Mouse (Mus musculus) intestine, embryonic 16.5 days (tissue): Measurements from ENCODE around the gene Castor1. TPM values are rescaled to one million over a fixed set of nuclear protein-coding genes. Genes with fewer than 3 reads are reported as not detected.

ENCODE experiments used
- ATAC-seq: fragments of 200-750 bp; cut with Nextera tagmentation; 2 replicates; pipeline ENCODE4 v1.8.0; 2017; ENCODE audit warnings: moderate TSS enrichment, moderate library complexity
- H3K27ac ChIP-seq: fragments of 300-500 bp; sonication (generic); 2 replicates; pipeline ENCODE4 v1.5.1; 2014; ENCODE audit warnings: mild to moderate bottlenecking, low read length
- H3K27me3 ChIP-seq: fragments of 300-500 bp; sonication (generic); replicated peaks from 2 replicates; pipeline ENCODE4 v1.6.1; 2014; ENCODE audit warnings: low read length, control low read depth, mixed read lengths; ENCODE audit not compliant: control insufficient read depth, insufficient read depth
- H3K36me3 ChIP-seq: fragments of 300-500 bp; sonication (generic); 2 replicates; pipeline ENCODE4 v1.6.1; 2014; ENCODE audit warnings: low read length, control low read depth; ENCODE audit not compliant: control insufficient read depth, insufficient read depth
- H3K4me1 ChIP-seq: fragments of 300-500 bp; sonication (generic); 2 replicates; pipeline ENCODE4 v1.6.1; 2014; ENCODE audit warnings: low read length, control low read depth, mixed read lengths; ENCODE audit not compliant: control insufficient read depth, insufficient read depth
- H3K4me2 ChIP-seq: fragments of 300-500 bp; sonication (generic); 2 replicates; pipeline ENCODE4 v1.6.1; 2014; ENCODE audit warnings: low read depth, low read length, control low read depth
- H3K4me3 ChIP-seq: fragments of 300-500 bp; sonication (generic); 2 replicates; pipeline ENCODE4 v1.5.1; 2014; ENCODE audit warnings: mild to moderate bottlenecking, low read length
- H3K9ac ChIP-seq: fragments of 300-500 bp; sonication (generic); 2 replicates; pipeline ENCODE4 v1.6.1; 2014; ENCODE audit warnings: low read depth, low read length
- H3K9me3 ChIP-seq: fragments of 300-500 bp; sonication (generic); 2 replicates; pipeline ENCODE4 v1.6.1; 2016; ENCODE audit warnings: low read length, control low read depth; ENCODE audit not compliant: control insufficient read depth
- WGBS: fragments of 180-500 bp; shearing (Covaris S2); extraction: QIAGEN DNeasy Blood & Tissue Kit; methylation state at CpG from one replicate; pipeline ENCODE4 v1.1.7; 2014; 5-methylcytosine and 5-hydroxymethylcytosine counted together
- polyA plus RNA-seq: library from polyadenylated mRNA; unstranded; fragments of >200 nt; fragmentation: Nextera tagmentation; extraction: Ambion mirVana; gene quantifications from 2 replicates; pipeline ENCODE4 v1.2.1, GENCODE M21; 2015

Castor1 gene
- polyA plus RNA-seq, 1 experiment from 2014 or later, result 5.9 TPM

GRCm38 (mm10) chr11:4189182-4189581 lies 28.8 kb upstream of the Castor1 start:
- Histone ChIP-seq H3K4me2 (no peak overlapping the region), H3K9me3 (no peaks in the 10 kb centered on the region)
- no peak for ATAC-seq

GRCm38 (mm10) chr11:4190677-4191076 lies 27.3 kb upstream of the Castor1 start:
- Histone ChIP-seq H3K4me1 (peaks cover 34% of the 10 kb centered on the region), H3K9me3 (no peaks in the 10 kb centered on the region)
- WGBS, result 88% methylated on average over 3 of the region's 3 CpGs

More at GRCm38 (mm10) chr11:4189182-4189581, 28.8 kb upstream of the Castor1 start:
- Histone ChIP-seq H3K4me3 (no peak overlapping the region), H3K36me3 (no peaks in the 10 kb centered on the region), H3K27ac (no peak overlapping the region), H3K27me3 (no peaks in the 10 kb centered on the region), H3K9ac (no peak overlapping the region), H3K4me1 (peaks cover 34% of the 10 kb centered on the region)
- 78% methylated on average over 6 of the region's 6 CpGs for WGBS

GRCm38 (mm10) chr11:4192757-4193156 lies 25.3 kb upstream of the Castor1 start:
- no peaks in the 10 kb centered on the region for H3K9me3 ChIP-seq
- no peaks in the 10 kb centered on the region for H3K36me3 ChIP-seq
- no peak overlapping the region for H3K27ac ChIP-seq
- H3K4me1 ChIP-seq, result peaks cover 48% of the 10 kb centered on the region
- H3K27me3 ChIP-seq, result no peaks in the 10 kb centered on the region
- no peak overlapping the region for H3K4me3 ChIP-seq
- H3K4me2 ChIP-seq, result no peak overlapping the region
- H3K9ac ChIP-seq, result no peak overlapping the region
- no peak for ATAC-seq
- 78% methylated on average over 3 of the region's 3 CpGs for WGBS

More at GRCm38 (mm10) chr11:4190677-4191076, 27.3 kb upstream of the Castor1 start:
- ATAC-seq, result no peak
- no peak overlapping the region for H3K27ac ChIP-seq
- H3K36me3 ChIP-seq, result no peaks in the 10 kb centered on the region
- no peak overlapping the region for H3K4me3 ChIP-seq
- no peak overlapping the region for H3K9ac ChIP-seq
- H3K27me3 ChIP-seq, result no peaks in the 10 kb centered on the region
- no peak overlapping the region for H3K4me2 ChIP-seq

GRCm38 (mm10) chr11:4193420-4193819 lies 24.6 kb upstream of the Castor1 start:
- no peak overlapping the region for H3K4me2 ChIP-seq
- ATAC-seq, result no peak
- H3K9me3 ChIP-seq, result no peaks in the 10 kb centered on the region
- H3K27ac ChIP-seq, result no peak overlapping the region
- no peaks in the 10 kb centered on the region for H3K27me3 ChIP-seq
- H3K9ac ChIP-seq, result no peak overlapping the region
- peaks cover 42% of the 10 kb centered on the region for H3K4me1 ChIP-seq
- no peak overlapping the region for H3K4me3 ChIP-seq
- H3K36me3 ChIP-seq, result no peaks in the 10 kb centered on the region

GRCm38 (mm10) chr11:4195597-4196031 lies 22.4 kb upstream of the Castor1 start:
- Histone ChIP-seq H3K9ac (peak overlapping the region; percentile 13; the same call in 1 of the 2 replicates), H3K4me2 (no peak overlapping the region), H3K36me3 (no peaks in the 10 kb centered on the region), H3K9me3 (no peaks in the 10 kb centered on the region), H3K4me1 (peaks cover 32% of the 10 kb centered on the region), H3K4me3 (no peak overlapping the region), H3K27ac (peak overlapping the region; percentile 52; the same call in 1 of the 2 replicates), H3K27me3 (no peaks in the 10 kb centered on the region)
- ATAC-seq, result no peak
- WGBS, result 74% methylated on average over 3 of the region's 3 CpGs

- no peak overlapping the region for H3K4me3 ChIP-seq
- no peaks in the 10 kb centered on the region for H3K9me3 ChIP-seq
- no peaks in the 10 kb centered on the region for H3K27me3 ChIP-seq
- peak; percentile 90 for ATAC-seq
- no peaks in the 10 kb centered on the region for H3K36me3 ChIP-seq
- H3K27ac ChIP-seq, result peak overlapping the region; percentile 71
- no peak overlapping the region for H3K9ac ChIP-seq
- 49% methylated on average over 8 of the region's 8 CpGs for WGBS
- no peak overlapping the region for H3K4me2 ChIP-seq
- H3K4me1 ChIP-seq, result peaks cover 29% of the 10 kb centered on the region
These were observed 21.4 kb upstream of the Castor1 start for GRCm38 (mm10) chr11:4196636-4197035.

- Histone ChIP-seq H3K4me1 (peaks cover 22% of the 10 kb centered on the region), H3K36me3 (no peaks in the 10 kb centered on the region), H3K4me3 (no peak overlapping the region), H3K4me2 (no peak overlapping the region), H3K27me3 (no peaks in the 10 kb centered on the region), H3K9ac (0 out of 2 replicates have a peak overlapping the region, but pooled peaks have one; percentile 5), H3K9me3 (no peaks in the 10 kb centered on the region), H3K27ac (peak overlapping the region; percentile 71; the same call in 1 of the 2 replicates)
- ATAC-seq, result no peak
- 82% methylated on average over 1 of the region's 1 CpGs for WGBS
These were observed 20.3 kb upstream of the Castor1 start for GRCm38 (mm10) chr11:4197691-4198090.

- no peak for ATAC-seq
- no peak overlapping the region for H3K4me2 ChIP-seq
- H3K27me3 ChIP-seq, result no peaks in the 10 kb centered on the region
- no peak overlapping the region for H3K4me3 ChIP-seq
- H3K4me1 ChIP-seq, result peaks cover 10% of the 10 kb centered on the region; the same call in 1 of the 2 replicates
- no peak overlapping the region for H3K9ac ChIP-seq
- H3K36me3 ChIP-seq, result 0 out of 2 replicates have a peak, but pooled peaks cover 5% of the 10 kb centered on the region
- H3K9me3 ChIP-seq, result no peaks in the 10 kb centered on the region
- WGBS, result 64% methylated on average over 11 of the region's 11 CpGs
- 0 out of 2 replicates have a peak overlapping the region, but pooled peaks have one; percentile 4 for H3K27ac ChIP-seq
These were observed 15.9 kb upstream of the Castor1 start for GRCm38 (mm10) chr11:4201981-4202700.

GRCm38 (mm10) chr11:4202995-4203704 lies 14.9 kb upstream of the Castor1 start:
- Histone ChIP-seq H3K27ac (peak overlapping the region; percentile 84), H3K9me3 (no peaks in the 10 kb centered on the region), H3K4me1 (0 out of 2 replicates have a peak, but pooled peaks cover 5% of the 10 kb centered on the region), H3K4me2 (0 out of 2 replicates have a peak overlapping the region, but pooled peaks have one; percentile 5), H3K4me3 (no peak overlapping the region), H3K9ac (no peak overlapping the region), H3K36me3 (0 out of 2 replicates have a peak, but pooled peaks cover 5% of the 10 kb centered on the region), H3K27me3 (no peaks in the 10 kb centered on the region)
- ATAC-seq, result peak; percentile 22
- 65% methylated on average over 12 of the region's 12 CpGs for WGBS
